Mouse (Mus musculus) intestine, postnatal 0 days (tissue): Measurements from ENCODE around the gene Ptms. TPM values are rescaled to one million over a fixed set of nuclear protein-coding genes. Genes with fewer than 3 reads are reported as not detected.
"Not testable (repeated sequence)": the region's sequence is repeated elsewhere in the genome, so short reads cannot be mapped to it uniquely, and the experiment has no call there.

Experiments
- ATAC-seq: fragments of 200-750 bp; cut with Nextera tagmentation; 2 replicates; pipeline ENCODE4 v1.8.0; 2017; ENCODE audit warnings: mild to moderate bottlenecking, moderate TSS enrichment, moderate library complexity
- H3K27ac ChIP-seq: fragments of 300-500 bp; sonication (generic); 2 replicates; pipeline ENCODE4 v1.5.1; 2014; ENCODE audit warnings: mild to moderate bottlenecking, low read depth, low read length, moderate library complexity
- H3K27me3 ChIP-seq: fragments of 300-500 bp; sonication (generic); replicated peaks from 2 replicates; pipeline ENCODE4 v1.6.1; 2014; ENCODE audit warnings: low read length, mixed read lengths; ENCODE audit not compliant: control insufficient read depth, insufficient read depth
- H3K36me3 ChIP-seq: fragments of 300-500 bp; sonication (generic); 2 replicates; pipeline ENCODE4 v1.6.1; 2014; ENCODE audit warnings: mild to moderate bottlenecking, moderate library complexity; ENCODE audit not compliant: control insufficient read depth, insufficient read depth
- H3K4me1 ChIP-seq: fragments of 300-500 bp; sonication (generic); replicated peaks from 2 replicates; pipeline ENCODE4 v1.6.1; 2014; ENCODE audit warnings: antibody characterized with exemption, low read length, mixed read lengths; ENCODE audit not compliant: control insufficient read depth, insufficient read depth
- H3K4me2 ChIP-seq: fragments of 300-500 bp; sonication (generic); replicated peaks from 2 replicates; pipeline ENCODE4 v1.6.1; 2014; ENCODE audit warnings: low read depth, mild to moderate bottlenecking, moderate library complexity
- H3K4me3 ChIP-seq: fragments of 300-500 bp; sonication (generic); 2 replicates; pipeline ENCODE4 v1.5.1; 2014; ENCODE audit warnings: low read depth, low read length
- H3K9ac ChIP-seq: fragments of 300-500 bp; sonication (generic); 2 replicates; pipeline ENCODE4 v1.6.1; 2014; ENCODE audit warnings: mild to moderate bottlenecking, low read depth, low read length
- H3K9me3 ChIP-seq: fragments of 300-500 bp; sonication (generic); 2 replicates; pipeline ENCODE4 v1.6.1; 2016; ENCODE audit warnings: mixed run types; ENCODE audit not compliant: control insufficient read depth
- CTCF ChIP-seq: sonication (generic); IDR thresholded peaks from 2 replicates; pipeline ENCODE4 v1.5.1; 2016; ENCODE audit warnings: low read depth, mild to moderate bottlenecking, control low read depth, antibody characterized with exemption, moderate library complexity
- WGBS: fragments of 180-500 bp; shearing (Covaris S2); extraction: QIAGEN DNeasy Blood & Tissue Kit; methylation state at CpG from one replicate; pipeline ENCODE4 v1.1.7; 2014; 5-methylcytosine and 5-hydroxymethylcytosine counted together
- polyA plus RNA-seq: library from polyadenylated mRNA; unstranded; fragments of >200 nt; fragmentation: Nextera tagmentation; extraction: Ambion mirVana; gene quantifications from 2 replicates; pipeline ENCODE4 v1.2.1, GENCODE M21; 2015

Gene Ptms
- polyA plus RNA-seq, 1 experiment from 2014 or later = 169 TPM

GRCm38 (mm10) chr6:124900056-124900800 is 19.7 kb downstream of the Ptms start:
- 62% methylated on average over 8 of the region's 8 CpGs for WGBS
- no peak for ATAC-seq
- Histone ChIP-seq H3K9ac (no peak overlapping the region), H3K27me3 (no peaks in the 10 kb centered on the region), H3K36me3 (no peaks in the 10 kb centered on the region), H3K4me2 (no peak overlapping the region), H3K4me3 (no peak overlapping the region), H3K4me1 (no peaks in the 10 kb centered on the region), H3K9me3 (no peaks in the 10 kb centered on the region), H3K27ac (no peak overlapping the region)
- TF ChIP-seq CTCF = no peak

GRCm38 (mm10) chr6:124898359-124898758 is 21.5 kb downstream of the Ptms start:
- H3K4me2 ChIP-seq = no peak overlapping the region
- no peak for ATAC-seq
- H3K9me3 ChIP-seq = no peaks in the 10 kb centered on the region
- H3K27me3 ChIP-seq = no peaks in the 10 kb centered on the region
- no peaks in the 10 kb centered on the region for H3K36me3 ChIP-seq
- no peak overlapping the region for H3K9ac ChIP-seq
- 45% methylated on average over 3 of the region's 3 CpGs for WGBS
- no peaks in the 10 kb centered on the region for H3K4me1 ChIP-seq
- H3K4me3 ChIP-seq = no peak overlapping the region
- no peak for TF ChIP-seq CTCF
- H3K27ac ChIP-seq = no peak overlapping the region

- not testable (repeated sequence) for H3K4me1 ChIP-seq, H3K27me3 ChIP-seq, H3K27ac ChIP-seq, H3K9me3 ChIP-seq, H3K9ac ChIP-seq, H3K4me3 ChIP-seq, H3K4me2 ChIP-seq, H3K36me3 ChIP-seq, ATAC-seq
- 89% methylated on average over 2 of the region's 2 CpGs for WGBS
Measured at GRCm38 (mm10) chr6:124894113-124894512, 25.8 kb downstream of the Ptms start.

- H3K27ac ChIP-seq = no peak overlapping the region
- no peaks in the 10 kb centered on the region for H3K36me3 ChIP-seq
- H3K4me3 ChIP-seq = no peak overlapping the region
- H3K9me3 ChIP-seq = no peaks in the 10 kb centered on the region
- no peak for ATAC-seq
- H3K9ac ChIP-seq = no peak overlapping the region
- no peak for TF ChIP-seq CTCF
- H3K4me2 ChIP-seq = no peak overlapping the region
- H3K27me3 ChIP-seq = no peaks in the 10 kb centered on the region
- 61% methylated on average over 6 of the region's 6 CpGs for WGBS
- H3K4me1 ChIP-seq = no peaks in the 10 kb centered on the region
Measured at GRCm38 (mm10) chr6:124890997-124891396, 28.9 kb downstream of the Ptms start.

GRCm38 (mm10) chr6:124888555-124889125 is 31.3 kb downstream of the Ptms start:
- no peaks in the 10 kb centered on the region for H3K4me1 ChIP-seq
- no peak overlapping the region for H3K4me3 ChIP-seq
- H3K4me2 ChIP-seq = no peak overlapping the region
- WGBS = 90% methylated on average over 6 of the region's 6 CpGs
- no peak for TF ChIP-seq CTCF
- no peaks in the 10 kb centered on the region for H3K9me3 ChIP-seq
- H3K9ac ChIP-seq = no peak overlapping the region
- no peak overlapping the region for H3K27ac ChIP-seq
- H3K36me3 ChIP-seq = no peaks in the 10 kb centered on the region
- no peaks in the 10 kb centered on the region for H3K27me3 ChIP-seq
- no peak for ATAC-seq

GRCm38 (mm10) chr6:124887986-124888385 is 31.9 kb downstream of the Ptms start, which contains the start of gene Cd4:
Gene Cd4 (minus strand): TSS chr6:124888221.
- no peak within 1 kb of the TSS for H3K27ac ChIP-seq
- no peak for TF ChIP-seq CTCF
- H3K4me3 ChIP-seq = no peak within 1 kb of the TSS

More at GRCm38 (mm10) chr6:124887986-124888385, 31.9 kb downstream of the Ptms start, which contains the start of gene Cd4:
- Histone ChIP-seq H3K4me1 (no peaks in the 10 kb centered on the region), H3K4me2 (no peak within 1 kb of the TSS), H3K9me3 (no peaks in the 10 kb centered on the region), H3K9ac (no peak within 1 kb of the TSS), H3K27me3 (no peaks in the 10 kb centered on the region), H3K36me3 (no peaks in the 10 kb centered on the region)
- WGBS = 76% methylated on average over 9 of the region's 9 CpGs
- no peak for ATAC-seq
